Mouse (Mus musculus) intestine, embryonic 16.5 days (tissue): ENCODE results near the gene Spata25. TPM values are rescaled to one million over a fixed set of nuclear protein-coding genes. Genes with fewer than 3 reads are reported as not detected.

Experiments
- ATAC-seq: fragments of 200-750 bp; cut with Nextera tagmentation; 2 replicates; pipeline ENCODE4 v1.8.0; 2017; ENCODE audit warnings: moderate TSS enrichment, moderate library complexity
- H3K27ac ChIP-seq: fragments of 300-500 bp; sonication (generic); 2 replicates; pipeline ENCODE4 v1.5.1; 2014; ENCODE audit warnings: mild to moderate bottlenecking, low read length
- H3K27me3 ChIP-seq: fragments of 300-500 bp; sonication (generic); replicated peaks from 2 replicates; pipeline ENCODE4 v1.6.1; 2014; ENCODE audit warnings: low read length, control low read depth, mixed read lengths; ENCODE audit not compliant: control insufficient read depth, insufficient read depth
- H3K36me3 ChIP-seq: fragments of 300-500 bp; sonication (generic); 2 replicates; pipeline ENCODE4 v1.6.1; 2014; ENCODE audit warnings: low read length, control low read depth; ENCODE audit not compliant: control insufficient read depth, insufficient read depth
- H3K4me1 ChIP-seq: fragments of 300-500 bp; sonication (generic); 2 replicates; pipeline ENCODE4 v1.6.1; 2014; ENCODE audit warnings: low read length, control low read depth, mixed read lengths; ENCODE audit not compliant: control insufficient read depth, insufficient read depth
- H3K4me2 ChIP-seq: fragments of 300-500 bp; sonication (generic); 2 replicates; pipeline ENCODE4 v1.6.1; 2014; ENCODE audit warnings: low read depth, low read length, control low read depth
- H3K4me3 ChIP-seq: fragments of 300-500 bp; sonication (generic); 2 replicates; pipeline ENCODE4 v1.5.1; 2014; ENCODE audit warnings: mild to moderate bottlenecking, low read length
- H3K9ac ChIP-seq: fragments of 300-500 bp; sonication (generic); 2 replicates; pipeline ENCODE4 v1.6.1; 2014; ENCODE audit warnings: low read depth, low read length
- H3K9me3 ChIP-seq: fragments of 300-500 bp; sonication (generic); 2 replicates; pipeline ENCODE4 v1.6.1; 2016; ENCODE audit warnings: low read length, control low read depth; ENCODE audit not compliant: control insufficient read depth
- WGBS: fragments of 180-500 bp; shearing (Covaris S2); extraction: QIAGEN DNeasy Blood & Tissue Kit; methylation state at CpG from one replicate; pipeline ENCODE4 v1.1.7; 2014; 5-methylcytosine and 5-hydroxymethylcytosine counted together
- polyA plus RNA-seq: library from polyadenylated mRNA; unstranded; fragments of >200 nt; fragmentation: Nextera tagmentation; extraction: Ambion mirVana; gene quantifications from 2 replicates; pipeline ENCODE4 v1.2.1, GENCODE M21; 2015

Gene Spata25
- polyA plus RNA-seq, 1 experiment from 2014 or later, result not detected

- Histone ChIP-seq H3K9me3 (no peaks in the 10 kb centered on the region), H3K9ac (peak overlapping the region; percentile 19; the same call in 1 of the 2 replicates), H3K4me2 (no peak overlapping the region), H3K4me3 (no peak overlapping the region), H3K27ac (peak overlapping the region; percentile 28; the same call in 1 of the 2 replicates), H3K4me1 (peaks cover 16% of the 10 kb centered on the region), H3K36me3 (peaks cover 24% of the 10 kb centered on the region; the same call in 1 of the 2 replicates), H3K27me3 (no peaks in the 10 kb centered on the region)
- WGBS, result 87% methylated on average over 18 of the region's 18 CpGs
- no peak for ATAC-seq
Observed at GRCm38 (mm10) chr2:164791841-164792261, 36.5 kb downstream of the Spata25 start.

- Histone ChIP-seq H3K27me3 (no peaks in the 10 kb centered on the region), H3K9me3 (no peaks in the 10 kb centered on the region), H3K4me2 (no peak overlapping the region), H3K9ac (no peak overlapping the region), H3K27ac (no peak overlapping the region), H3K36me3 (peaks cover 22% of the 10 kb centered on the region; the same call in 1 of the 2 replicates), H3K4me1 (peaks cover 20% of the 10 kb centered on the region), H3K4me3 (no peak overlapping the region)
- WGBS, result 64% methylated on average over 4 of the region's 4 CpGs
- ATAC-seq, result no peak
Observed at GRCm38 (mm10) chr2:164790451-164790850, 37.9 kb downstream of the Spata25 start.

GRCm38 (mm10) chr2:164788411-164788810 lies 39.9 kb downstream of the Spata25 start:
- no peak overlapping the region for H3K4me3 ChIP-seq
- no peaks in the 10 kb centered on the region for H3K9me3 ChIP-seq
- WGBS, result 64% methylated on average over 4 of the region's 4 CpGs
- H3K4me2 ChIP-seq, result no peak overlapping the region
- H3K27ac ChIP-seq, result no peak overlapping the region
- ATAC-seq, result no peak
- no peak overlapping the region for H3K9ac ChIP-seq
- H3K4me1 ChIP-seq, result peaks cover 23% of the 10 kb centered on the region
- H3K36me3 ChIP-seq, result peaks cover 20% of the 10 kb centered on the region; the same call in 1 of the 2 replicates
- H3K27me3 ChIP-seq, result no peaks in the 10 kb centered on the region

- no peak for ATAC-seq
- WGBS, result 77% methylated on average over 10 of the region's 10 CpGs
- Histone ChIP-seq H3K4me2 (no peak overlapping the region), H3K27ac (no peak overlapping the region), H3K27me3 (no peaks in the 10 kb centered on the region), H3K4me3 (no peak overlapping the region), H3K36me3 (peaks cover 16% of the 10 kb centered on the region; the same call in 1 of the 2 replicates), H3K9me3 (no peaks in the 10 kb centered on the region), H3K9ac (no peak overlapping the region), H3K4me1 (peaks cover 20% of the 10 kb centered on the region)
Observed at GRCm38 (mm10) chr2:164787779-164788178, 40.6 kb downstream of the Spata25 start.

- H3K4me3 ChIP-seq, result peak overlapping the region; percentile 66
- H3K9ac ChIP-seq, result peak overlapping the region; percentile 87
- no peaks in the 10 kb centered on the region for H3K9me3 ChIP-seq
- H3K36me3 ChIP-seq, result peaks cover 15% of the 10 kb centered on the region; the same call in 1 of the 2 replicates
- peak overlapping the region; percentile 64 for H3K4me2 ChIP-seq
- no peak for ATAC-seq
- peaks cover 20% of the 10 kb centered on the region for H3K4me1 ChIP-seq
- H3K27me3 ChIP-seq, result no peaks in the 10 kb centered on the region
- WGBS, result 83% methylated on average over 3 of the region's 3 CpGs
- H3K27ac ChIP-seq, result peak overlapping the region; percentile 96
Observed at GRCm38 (mm10) chr2:164787032-164787431, 41.3 kb downstream of the Spata25 start.

GRCm38 (mm10) chr2:164786388-164786885 lies 41.9 kb downstream of the Spata25 start:
- peaks cover 20% of the 10 kb centered on the region for H3K4me1 ChIP-seq
- peak overlapping the region; percentile 96 for H3K27ac ChIP-seq
- H3K4me2 ChIP-seq, result peak overlapping the region; percentile 64
- peak overlapping the region; percentile 66 for H3K4me3 ChIP-seq
- H3K9me3 ChIP-seq, result no peaks in the 10 kb centered on the region
- 11% methylated on average over 15 of the region's 15 CpGs for WGBS
- peak overlapping the region; percentile 87 for H3K9ac ChIP-seq
- H3K27me3 ChIP-seq, result no peaks in the 10 kb centered on the region
- ATAC-seq, result peak; percentile 19
- peaks cover 9% of the 10 kb centered on the region; the same call in 1 of the 2 replicates for H3K36me3 ChIP-seq

GRCm38 (mm10) chr2:164785481-164786387 lies 42.6 kb downstream of the Spata25 start, which contains the start of gene Snx21:
Snx21 (plus strand) TSS chr2:164785823.
- Histone ChIP-seq H3K4me3 (peak within 1 kb of the TSS; percentile 66), H3K27me3 (no peaks in the 10 kb centered on the region), H3K27ac (peak within 1 kb of the TSS; percentile 96), H3K36me3 (0 out of 2 replicates have a peak, but pooled peaks cover 4% of the 10 kb centered on the region), H3K9me3 (no peaks in the 10 kb centered on the region), H3K9ac (peak within 1 kb of the TSS; percentile 87), H3K4me1 (peaks cover 20% of the 10 kb centered on the region), H3K4me2 (peak within 1 kb of the TSS; percentile 64)
- peak; percentile 95 for ATAC-seq
- under 1% methylated on average over 83 of the region's 89 CpGs for WGBS

GRCm38 (mm10) chr2:164784869-164785420 lies 43.4 kb downstream of the Spata25 start:
- Histone ChIP-seq H3K9me3 (no peaks in the 10 kb centered on the region), H3K4me3 (peak overlapping the region; percentile 66), H3K27me3 (no peaks in the 10 kb centered on the region), H3K4me2 (peak overlapping the region; percentile 64), H3K27ac (peak overlapping the region; percentile 96), H3K36me3 (0 out of 2 replicates have a peak, but pooled peaks cover 3% of the 10 kb centered on the region), H3K9ac (peak overlapping the region; percentile 87), H3K4me1 (peaks cover 20% of the 10 kb centered on the region)
- WGBS, result 3% methylated on average over 7 of the region's 7 CpGs
- ATAC-seq, result 0 out of 2 replicates have a peak, but pooled peaks have one; percentile 0
